Mouse (Mus musculus) stomach, postnatal 0 days (tissue): ENCODE results near the gene Ccnk.

Experiments used
- CTCF ChIP-seq: IDR thresholded peaks from 2 replicates; pipeline ENCODE4 v1.5.1; 2016; ENCODE audit warnings: antibody characterized with exemption, low read depth, mild to moderate bottlenecking, moderate library complexity
- EP300 ChIP-seq: optimal IDR thresholded peaks from 2 replicates; pipeline ENCODE3; 2016; ENCODE audit warnings: antibody characterized with exemption

DNA sequence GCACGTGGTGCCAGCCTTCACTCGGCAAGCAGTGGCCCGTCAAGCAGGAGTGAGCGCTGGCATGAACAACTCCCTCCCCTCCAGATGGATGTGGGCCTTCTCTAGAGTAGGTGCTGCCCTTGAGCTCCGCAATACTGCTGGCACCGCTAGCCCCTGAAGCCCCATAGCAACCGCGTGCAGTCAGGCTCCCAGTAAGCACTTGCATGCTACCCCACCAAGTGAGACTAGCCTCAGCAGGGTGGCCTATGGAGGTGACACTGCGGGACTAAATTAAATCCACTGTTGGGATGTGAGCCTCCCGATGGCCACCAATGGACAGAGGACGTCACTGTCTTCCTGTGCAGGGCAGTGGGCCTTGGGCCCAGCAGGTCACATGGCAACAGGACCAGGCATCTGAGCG, 41.2 kb downstream of the Ccnk start:
- TF ChIP-seq CTCF (no peak), EP300 (no peak)
